Mouse (Mus musculus): ENCODE data around the gene Dscam.

DNA sequence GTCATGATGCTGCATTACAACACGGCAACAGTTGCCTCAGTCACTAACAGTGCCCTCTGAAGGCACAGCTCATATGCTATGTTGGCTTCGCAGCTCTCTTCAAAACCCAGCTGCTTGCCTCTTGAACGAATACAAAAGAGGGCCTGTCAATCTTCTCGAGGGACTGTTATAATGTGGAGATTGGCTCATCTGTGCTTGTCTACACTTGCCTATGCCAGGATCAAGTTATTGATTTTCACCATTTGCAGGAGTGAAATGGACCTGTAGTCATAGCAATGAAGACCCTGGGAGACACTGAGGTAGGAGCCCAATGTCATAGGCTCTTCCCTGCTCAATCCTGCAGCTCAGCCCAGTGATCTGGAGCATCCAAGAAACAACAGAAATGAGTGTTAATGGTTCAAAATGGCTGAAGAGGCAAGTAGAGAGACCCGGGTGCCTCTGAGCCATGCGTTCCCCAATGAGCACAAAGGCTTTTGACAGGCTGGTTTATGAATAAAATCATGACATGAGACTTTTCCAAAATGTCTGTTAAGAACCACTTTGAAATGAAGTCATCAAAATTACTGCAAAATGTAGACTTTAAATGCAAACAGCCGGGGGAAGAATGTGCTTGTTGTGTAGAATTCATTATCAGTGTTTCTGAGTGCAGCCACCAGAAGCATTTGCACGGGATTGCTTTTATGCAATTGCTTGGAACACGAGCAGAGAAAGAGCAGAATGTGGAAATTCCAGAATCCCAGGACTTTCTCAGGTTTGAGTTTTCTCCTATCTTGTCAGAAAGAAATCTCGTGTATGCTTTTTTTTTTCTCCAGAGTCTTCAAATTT is 35.3 kb downstream of the Dscam start:
- TF ChIP-seq CTCF (IDR thresholded peaks at IDR 0.05; ENCODE audit: extremely low read depth, insufficient read depth, insufficient read length, insufficient replicate concordance) (no peak), POLR2A (IDR thresholded peaks at IDR 0.05; ENCODE audit: low read depth, low read length) (no peak)
